Mouse (Mus musculus): ENCODE data around the gene Olfr92. TPM values are rescaled to one million over a fixed set of nuclear protein-coding genes. Genes with fewer than 3 reads are reported as not detected.

Olfr92 gene
- not detected for polyA plus RNA-seq (2014; fragmentation: Illumina TruSeq; extraction: RNeasy Lipid Tissue Mini Kit (QIAGEN cat#74804); ENCODE audit: low read depth, low replicate concordance)

GRCm38 (mm10) chr17:37119988-37120387 lies at the start of gene Olfr92:
Gene Olfr92 (minus strand): TSS chr17:37120088.

GRCm38 (mm10) chr17:37161394-37161793 lies 41.5 kb upstream of the Olfr92 start, which contains the start of gene Olfr93:
Gene Olfr93 (minus strand): TSS chr17:37161494.

GRCm38 (mm10) chr17:37098178-37098577 lies 21.7 kb downstream of the Olfr92 start, which contains the start of gene Olfr91:
Gene Olfr91 (minus strand): TSS chr17:37098278.

GRCm38 (mm10) chr17:37088399-37088798 lies 31.5 kb downstream of the Olfr92 start, which contains the start of gene Olfr90:
Gene Olfr90 (minus strand): TSS chr17:37088499.

Other genes starting within 250 kb of the Olfr92 start
- not detected for gene Trim40, start 230.0 kb downstream of the Olfr92 start, polyA plus RNA-seq (2014; fragmentation: Illumina TruSeq; extraction: RNeasy Lipid Tissue Mini Kit (QIAGEN cat#74804); ENCODE audit: low read depth, low replicate concordance)
- not detected for gene Trim31, start 222.0 kb downstream of the Olfr92 start, polyA plus RNA-seq (2014; fragmentation: Illumina TruSeq; extraction: RNeasy Lipid Tissue Mini Kit (QIAGEN cat#74804); ENCODE audit: low read depth, low replicate concordance)
- 0.36 TPM for gene Rnf39, start 177.2 kb downstream of the Olfr92 start, polyA plus RNA-seq (2014; fragmentation: Illumina TruSeq; extraction: RNeasy Lipid Tissue Mini Kit (QIAGEN cat#74804); ENCODE audit: low read depth, low replicate concordance)
- gene Ppp1r11, start 168.3 kb downstream of the Olfr92 start, polyA plus RNA-seq (2014; fragmentation: Illumina TruSeq; extraction: RNeasy Lipid Tissue Mini Kit (QIAGEN cat#74804); ENCODE audit: low read depth, low replicate concordance) = 7.4 TPM
- 27.4 TPM for gene Znrd1, start 161.5 kb downstream of the Olfr92 start, polyA plus RNA-seq (2014; fragmentation: Illumina TruSeq; extraction: RNeasy Lipid Tissue Mini Kit (QIAGEN cat#74804); ENCODE audit: low read depth, low replicate concordance)
- 32.4 TPM for gene Znrd1as, start 161.5 kb downstream of the Olfr92 start, polyA plus RNA-seq (2014; fragmentation: Illumina TruSeq; extraction: RNeasy Lipid Tissue Mini Kit (QIAGEN cat#74804); ENCODE audit: low read depth, low replicate concordance)
- gene 2410137M14Rik, start 138.9 kb downstream of the Olfr92 start, polyA plus RNA-seq (2014; fragmentation: Illumina TruSeq; extraction: RNeasy Lipid Tissue Mini Kit (QIAGEN cat#74804); ENCODE audit: low read depth, low replicate concordance) = not detected
- gene H2-M5, start 130.6 kb downstream of the Olfr92 start, polyA plus RNA-seq (2014; fragmentation: Illumina TruSeq; extraction: RNeasy Lipid Tissue Mini Kit (QIAGEN cat#74804); ENCODE audit: low read depth, low replicate concordance) = not detected
- 1.8 TPM for gene Zfp57, start 118.9 kb downstream of the Olfr92 start, polyA plus RNA-seq (2014; fragmentation: Illumina TruSeq; extraction: RNeasy Lipid Tissue Mini Kit (QIAGEN cat#74804); ENCODE audit: low read depth, low replicate concordance)
- not detected for gene Mog, start 96.7 kb downstream of the Olfr92 start, polyA plus RNA-seq (2014; fragmentation: Illumina TruSeq; extraction: RNeasy Lipid Tissue Mini Kit (QIAGEN cat#74804); ENCODE audit: low read depth, low replicate concordance)
- gene Gabbr1, start 74.1 kb downstream of the Olfr92 start, polyA plus RNA-seq (2014; fragmentation: Illumina TruSeq; extraction: RNeasy Lipid Tissue Mini Kit (QIAGEN cat#74804); ENCODE audit: low read depth, low replicate concordance) = 20.6 TPM
- gene Olfr90, start 31.6 kb downstream of the Olfr92 start, polyA plus RNA-seq (2014; fragmentation: Illumina TruSeq; extraction: RNeasy Lipid Tissue Mini Kit (QIAGEN cat#74804); ENCODE audit: low read depth, low replicate concordance) = not detected
- not detected for gene Olfr91, start 21.8 kb downstream of the Olfr92 start, polyA plus RNA-seq (2014; fragmentation: Illumina TruSeq; extraction: RNeasy Lipid Tissue Mini Kit (QIAGEN cat#74804); ENCODE audit: low read depth, low replicate concordance)
- not detected for gene Olfr93, start 41.4 kb upstream of the Olfr92 start, polyA plus RNA-seq (2014; fragmentation: Illumina TruSeq; extraction: RNeasy Lipid Tissue Mini Kit (QIAGEN cat#74804); ENCODE audit: low read depth, low replicate concordance)
- 0.69 TPM for gene Ubd, start 73.8 kb upstream of the Olfr92 start, polyA plus RNA-seq (2014; fragmentation: Illumina TruSeq; extraction: RNeasy Lipid Tissue Mini Kit (QIAGEN cat#74804); ENCODE audit: low read depth, low replicate concordance)
- not detected for gene Olfr94, start 80.9 kb upstream of the Olfr92 start, polyA plus RNA-seq (2014; fragmentation: Illumina TruSeq; extraction: RNeasy Lipid Tissue Mini Kit (QIAGEN cat#74804); ENCODE audit: low read depth, low replicate concordance)
- gene Olfr95, start 93.0 kb upstream of the Olfr92 start, polyA plus RNA-seq (2014; fragmentation: Illumina TruSeq; extraction: RNeasy Lipid Tissue Mini Kit (QIAGEN cat#74804); ENCODE audit: low read depth, low replicate concordance) = not detected
- not detected for gene Olfr96, start 100.1 kb upstream of the Olfr92 start, polyA plus RNA-seq (2014; fragmentation: Illumina TruSeq; extraction: RNeasy Lipid Tissue Mini Kit (QIAGEN cat#74804); ENCODE audit: low read depth, low replicate concordance)
- gene Olfr97, start 117.2 kb upstream of the Olfr92 start, polyA plus RNA-seq (2014; fragmentation: Illumina TruSeq; extraction: RNeasy Lipid Tissue Mini Kit (QIAGEN cat#74804); ENCODE audit: low read depth, low replicate concordance) = not detected
- gene Olfr98, start 143.7 kb upstream of the Olfr92 start, polyA plus RNA-seq (2014; fragmentation: Illumina TruSeq; extraction: RNeasy Lipid Tissue Mini Kit (QIAGEN cat#74804); ENCODE audit: low read depth, low replicate concordance) = not detected
- 0.85 TPM for gene H2-M3, start 150.1 kb upstream of the Olfr92 start, polyA plus RNA-seq (2014; fragmentation: Illumina TruSeq; extraction: RNeasy Lipid Tissue Mini Kit (QIAGEN cat#74804); ENCODE audit: low read depth, low replicate concordance)
- gene Olfr99, start 163.4 kb upstream of the Olfr92 start, polyA plus RNA-seq (2014; fragmentation: Illumina TruSeq; extraction: RNeasy Lipid Tissue Mini Kit (QIAGEN cat#74804); ENCODE audit: low read depth, low replicate concordance) = not detected
- not detected for gene Olfr101, start 184.2 kb upstream of the Olfr92 start, polyA plus RNA-seq (2014; fragmentation: Illumina TruSeq; extraction: RNeasy Lipid Tissue Mini Kit (QIAGEN cat#74804); ENCODE audit: low read depth, low replicate concordance)
- not detected for gene Olfr102, start 197.0 kb upstream of the Olfr92 start, polyA plus RNA-seq (2014; fragmentation: Illumina TruSeq; extraction: RNeasy Lipid Tissue Mini Kit (QIAGEN cat#74804); ENCODE audit: low read depth, low replicate concordance)
- gene Olfr103, start 219.6 kb upstream of the Olfr92 start, polyA plus RNA-seq (2014; fragmentation: Illumina TruSeq; extraction: RNeasy Lipid Tissue Mini Kit (QIAGEN cat#74804); ENCODE audit: low read depth, low replicate concordance) = not detected
- not detected for gene Olfr104-ps, start 239.5 kb upstream of the Olfr92 start, polyA plus RNA-seq (2014; fragmentation: Illumina TruSeq; extraction: RNeasy Lipid Tissue Mini Kit (QIAGEN cat#74804); ENCODE audit: low read depth, low replicate concordance)